Mouse (Mus musculus) MEL (cell line): ENCODE measurements around the gene Fasn.
"Not testable (repeated sequence)": the region's sequence is repeated elsewhere in the genome, so short reads cannot be mapped to it uniquely, and the experiment has no call there.

Source experiments
- GABPA ChIP-seq: IDR thresholded peaks from 2 replicates; pipeline ENCODE4 v1.6.1; 2012; ENCODE audit warnings: low read depth, mild to moderate bottlenecking, inconsistent platforms, low read length, improper control_type of control experiment, moderate library complexity
- MYC ChIP-seq: IDR thresholded peaks from 2 replicates; pipeline ENCODE4 v1.6.1; 2011; ENCODE audit warnings: low read depth, mild to moderate bottlenecking, low read length, improper control_type of control experiment, moderate library complexity

DNA sequence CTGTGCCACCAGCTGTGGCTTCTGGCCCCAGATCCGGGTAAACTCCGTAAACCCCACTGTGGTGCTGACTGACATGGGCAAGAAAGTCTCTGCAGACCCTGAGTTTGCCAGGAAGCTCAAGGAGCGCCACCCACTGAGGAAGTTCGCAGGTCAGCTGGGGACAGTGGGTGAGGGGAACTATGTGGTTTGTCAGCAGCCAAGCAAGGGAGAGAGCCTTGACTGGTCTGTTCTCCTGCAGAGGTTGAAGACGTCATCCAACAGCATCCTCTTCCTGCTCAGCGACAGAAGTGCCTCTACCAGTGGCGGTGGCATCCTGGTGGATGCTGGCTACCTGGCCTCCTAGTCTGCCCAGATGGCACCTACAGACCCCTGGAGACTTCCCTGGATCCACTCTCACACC lies 57.3 kb downstream of the Fasn start:
- TF ChIP-seq GABPA, MYC: not testable (repeated sequence)
